Mouse (Mus musculus) inflammation-experienced regulatory T-cells, adult 6 months (primary cell): ENCODE measurements around the gene Gxylt1. TPM values are rescaled to one million over a fixed set of nuclear protein-coding genes. Genes with fewer than 3 reads are reported as not detected.
"Not testable (repeated sequence)": the region's sequence is repeated elsewhere in the genome, so short reads cannot be mapped to it uniquely, and the experiment has no call there.

Experiments used
- ATAC-seq: one replicate; pipeline ENCODE4 v1.8.0; 2017
- polyA plus RNA-seq, 3 experiments: library from polyadenylated mRNA; unstranded; fragments of 100-300 nt; shearing (Covaris generic); gene quantifications; one replicate each; pipeline ENCODE4 v1.2.1; 2017

The Gxylt1 gene
- polyA plus RNA-seq, 3 experiments from 2014 or later = 6.8 to 7.2 (median 7.0) TPM

- ATAC-seq = no peak
These were observed 12.2 kb downstream of the Gxylt1 start for GRCm38 (mm10) chr15:93262818-93263217.

GRCm38 (mm10) chr15:93262274-93262673, 12.7 kb downstream of the Gxylt1 start:
- ATAC-seq = no peak

- ATAC-seq = no peak
These were observed 15.0 kb downstream of the Gxylt1 start for GRCm38 (mm10) chr15:93259933-93260332.

GRCm38 (mm10) chr15:93255295-93255694, 19.7 kb downstream of the Gxylt1 start:
- no peak for ATAC-seq

GRCm38 (mm10) chr15:93253172-93253571, 21.8 kb downstream of the Gxylt1 start:
- ATAC-seq = no peak

GRCm38 (mm10) chr15:93252396-93252795, 22.6 kb downstream of the Gxylt1 start:
- peak; percentile 71 for ATAC-seq

GRCm38 (mm10) chr15:93251553-93252250, 23.3 kb downstream of the Gxylt1 start:
- peak; percentile 55 for ATAC-seq

- no peak for ATAC-seq
These were observed 31.8 kb downstream of the Gxylt1 start for GRCm38 (mm10) chr15:93243202-93243601.

- not testable (repeated sequence) for ATAC-seq
These were observed 38.5 kb downstream of the Gxylt1 start for GRCm38 (mm10) chr15:93236456-93236855.

- ATAC-seq = peak; percentile 89
These were observed 46.0 kb downstream of the Gxylt1 start for GRCm38 (mm10) chr15:93229028-93229427.

GRCm38 (mm10) chr15:93228375-93228774, 46.6 kb downstream of the Gxylt1 start:
- no peak for ATAC-seq

- peak; percentile 64 for ATAC-seq
These were observed 47.3 kb downstream of the Gxylt1 start for GRCm38 (mm10) chr15:93227764-93228079.

- ATAC-seq = no peak
These were observed 47.8 kb downstream of the Gxylt1 start for GRCm38 (mm10) chr15:93226930-93227763.

GRCm38 (mm10) chr15:93222475-93222874, 52.5 kb downstream of the Gxylt1 start:
- no peak for ATAC-seq

GRCm38 (mm10) chr15:93212617-93213016, 62.4 kb downstream of the Gxylt1 start:
- ATAC-seq = no peak

GRCm38 (mm10) chr15:93204861-93205260, 70.1 kb downstream of the Gxylt1 start:
- no peak for ATAC-seq

GRCm38 (mm10) chr15:93201956-93202355, 73.0 kb downstream of the Gxylt1 start:
- ATAC-seq = no peak

GRCm38 (mm10) chr15:93191387-93192145, 83.4 kb downstream of the Gxylt1 start:
- ATAC-seq = no peak

Other genes starting within 250 kb of the Gxylt1 start
- gene Yaf2, start 61.8 kb upstream of the Gxylt1 start, polyA plus RNA-seq = 10 to 100 TPM; 25.6 to 36.2 (median 33.0) TPM
- gene Zcrb1, start 123.2 kb upstream of the Gxylt1 start, polyA plus RNA-seq = 100 to 1,000 TPM in 2 of 3 experiments, 10 to 100 TPM in 1; 67.1 to 132 (median 104) TPM
- gene Pphln1, start 123.2 kb upstream of the Gxylt1 start, polyA plus RNA-seq = 10 to 100 TPM; 26.4 to 47.1 (median 37.0) TPM